Mouse (Mus musculus) heart, adult 11 months (tissue): ENCODE data around the gene Cd3eap.

Source experiments
- DNase-seq: peaks from one replicate; pipeline ENCODE4 v3.0.0; 2022

Gene Cd3eap

GRCm38 (mm10) chr7:19360944-19361343 is 1.7 kb upstream of the Cd3eap start:
- peak; percentile 99 for DNase-seq

- peak; percentile 98 for DNase-seq
Measured at GRCm38 (mm10) chr7:19359892-19360641, 784 bp upstream of the Cd3eap start.

GRCm38 (mm10) chr7:19358634-19359033 is 649 bp downstream of the Cd3eap start:
- DNase-seq, result peak; percentile 87

GRCm38 (mm10) chr7:19357381-19358375 is 1.6 kb downstream of the Cd3eap start:
- peak; percentile 93 for DNase-seq

GRCm38 (mm10) chr7:19356311-19356710 is 3.0 kb downstream of the Cd3eap start:
- peak; percentile 92 for DNase-seq

GRCm38 (mm10) chr7:19354991-19355390 is 4.3 kb downstream of the Cd3eap start:
- peak; percentile 92 for DNase-seq

GRCm38 (mm10) chr7:19350221-19350620 is 9.1 kb downstream of the Cd3eap start:
- peak; percentile 91 for DNase-seq

GRCm38 (mm10) chr7:19349188-19349915 is 9.9 kb downstream of the Cd3eap start:
- peak; percentile 98 for DNase-seq

GRCm38 (mm10) chr7:19344938-19345471 is 14.3 kb downstream of the Cd3eap start:
- DNase-seq, result peak; percentile 100

- peak; percentile 96 for DNase-seq
Measured at GRCm38 (mm10) chr7:19344237-19344847, 14.9 kb downstream of the Cd3eap start, which contains the start of gene Ercc1. Ercc1 (plus strand) TSS chr7:19344778.

GRCm38 (mm10) chr7:19343210-19343808 is 16.0 kb downstream of the Cd3eap start:
- peak; percentile 95 for DNase-seq

GRCm38 (mm10) chr7:19342481-19343027 is 16.7 kb downstream of the Cd3eap start:
- peak; percentile 98 for DNase-seq

- DNase-seq, result peak; percentile 98
Measured at GRCm38 (mm10) chr7:19341761-19342409, 17.4 kb downstream of the Cd3eap start.

GRCm38 (mm10) chr7:19341250-19341649 is 18.0 kb downstream of the Cd3eap start:
- peak; percentile 91 for DNase-seq

GRCm38 (mm10) chr7:19338596-19338995 is 20.7 kb downstream of the Cd3eap start:
- DNase-seq, result no peak

GRCm38 (mm10) chr7:19338060-19338459 is 21.2 kb downstream of the Cd3eap start:
- no peak for DNase-seq

- DNase-seq, result peak; percentile 92
Measured at GRCm38 (mm10) chr7:19337122-19337521, 22.2 kb downstream of the Cd3eap start.

GRCm38 (mm10) chr7:19335583-19335982 is 23.7 kb downstream of the Cd3eap start:
- DNase-seq, result peak; percentile 89

GRCm38 (mm10) chr7:19332709-19333352 is 26.5 kb downstream of the Cd3eap start:
- DNase-seq, result peak; percentile 99

- DNase-seq, result peak; percentile 87
Measured at GRCm38 (mm10) chr7:19331910-19332309, 27.4 kb downstream of the Cd3eap start.
